Comparison of ENCODE assay signal across 19 mouse cellular contexts in genomic region chr2:45629616-45630015, GRCm38 (mm10).
DNase-seq lines count a peak whose midpoint lies in the region; ATAC-seq and TF ChIP-seq lines count a peak whose summit lies in the region.
"Had no signal": no experiment of that assay in that cellular context is flagged by ENCODE, and none has a peak within 500 bp of the region (broad histone marks: within the 10 kb centered on the region; RNA-seq: fewer than 3 reads in every experiment).

No protein-coding gene starts in this region.

- no peaks in the 10 kb centered on the region for H3K27me3 ChIP-seq in forebrain, embryonic 14.5 days (replicated peaks; ENCODE audit: control insufficient read depth, insufficient read depth, low read length)
- no peaks in the 10 kb centered on the region for H3K27me3 ChIP-seq in forebrain, embryonic 12.5 days
- H3K27me3 ChIP-seq in midbrain, embryonic 14.5 days (ENCODE audit: control insufficient read depth, insufficient read depth, low read length), result no peaks in the 10 kb centered on the region
- H3K27me3 ChIP-seq in midbrain, embryonic 13.5 days, result no peaks in the 10 kb centered on the region
- H3K27me3 ChIP-seq in hindbrain, embryonic 13.5 days, result no peaks in the 10 kb centered on the region
- H3K27me3 ChIP-seq: embryonic facial prominence, embryonic 13.5 days; forebrain, embryonic 15.5 days; heart, embryonic 13.5 days had no signal

- H3K9ac ChIP-seq in forebrain, embryonic 14.5 days (ENCODE audit: low read length), result no peak overlapping the region
- no peak overlapping the region for H3K9ac ChIP-seq in forebrain, embryonic 12.5 days
- H3K9ac ChIP-seq in midbrain, embryonic 14.5 days (replicated peaks; ENCODE audit: low read length), result no peak overlapping the region
- H3K9ac ChIP-seq in midbrain, embryonic 13.5 days (replicated peaks), result no peak overlapping the region
- no peak overlapping the region for H3K9ac ChIP-seq in hindbrain, embryonic 13.5 days
- H3K9ac ChIP-seq: embryonic facial prominence, embryonic 13.5 days; forebrain, embryonic 15.5 days; heart, embryonic 13.5 days had no signal

- no peaks in the 10 kb centered on the region for H3K4me1 ChIP-seq in forebrain, embryonic 14.5 days (ENCODE audit: control insufficient read depth, insufficient read depth, low read length)
- peaks cover 3% of the 10 kb centered on the region; the same call in 1 of the 2 replicates for H3K4me1 ChIP-seq in forebrain, embryonic 12.5 days
- H3K4me1 ChIP-seq in midbrain, embryonic 14.5 days (ENCODE audit: control insufficient read depth, insufficient read depth, low read length), result no peaks in the 10 kb centered on the region
- no peaks in the 10 kb centered on the region for H3K4me1 ChIP-seq in midbrain, embryonic 13.5 days (replicated peaks)
- no peaks in the 10 kb centered on the region for H3K4me1 ChIP-seq in hindbrain, embryonic 13.5 days (replicated peaks)
- H3K4me1 ChIP-seq: embryonic facial prominence, embryonic 13.5 days; forebrain, embryonic 15.5 days; heart, embryonic 13.5 days had no signal

- no peak for TF ChIP-seq POLR2A in brain, embryonic 14.5 days (IDR thresholded peaks at IDR 0.05; ENCODE audit: borderline replicate concordance, extremely low read depth, insufficient read depth, insufficient read length, poor library complexity, severe bottlenecking)

- 40% methylated on average over 3 of the region's 3 CpGs for WGBS in forebrain, embryonic 14.5 days
- WGBS in forebrain, embryonic 12.5 days, result 58% methylated on average over 3 of the region's 3 CpGs
- WGBS in midbrain, embryonic 14.5 days, result 66% methylated on average over 3 of the region's 3 CpGs
- 68% methylated on average over 3 of the region's 3 CpGs for WGBS in midbrain, embryonic 13.5 days
- WGBS in hindbrain, embryonic 13.5 days, result 68% methylated on average over 3 of the region's 3 CpGs

- peak; percentile 11 for DNase-seq in forebrain, embryonic 14.5 days (ENCODE audit: low spot score)
- DNase-seq in midbrain, embryonic 14.5 days, result peak; percentile 29
- peak; percentile 45 for DNase-seq in MN1 (ENCODE audit: low spot score)
- DNase-seq in brain, embryonic 14.5 days (ENCODE audit: low read depth), result peak; percentile 55
- DNase-seq: adrenal gland, adult 8-10 months; adrenal gland, postnatal 36 days; cerebellum, adult 11 months; cerebellum, adult 8-10 months; cerebellum, postnatal 14 days; gastrocnemius, postnatal 36 days; heart, postnatal 36 days had no signal

- no peak for TF ChIP-seq CTCF in brain, embryonic 14.5 days (IDR thresholded peaks at IDR 0.05; ENCODE audit: borderline replicate concordance, extremely low read depth, insufficient read depth, insufficient read length)

- no peak for ATAC-seq in forebrain, embryonic 14.5 days
- ATAC-seq in forebrain, embryonic 12.5 days (ENCODE audit: low FRiP score), result no peak
- ATAC-seq in midbrain, embryonic 14.5 days (ENCODE audit: low FRiP score, low TSS enrichment), result no peak
- ATAC-seq in midbrain, embryonic 13.5 days, result no peak
- ATAC-seq in hindbrain, embryonic 13.5 days (ENCODE audit: low FRiP score), result no peak
- ATAC-seq: forebrain, embryonic 15.5 days; hindbrain, embryonic 16.5 days; inflammation-experienced regulatory T-cells, adult 6 months had no signal

- H3K4me3 ChIP-seq in forebrain, embryonic 14.5 days (ENCODE audit: low read depth, low read length), result no peak overlapping the region
- no peak overlapping the region for H3K4me3 ChIP-seq in forebrain, embryonic 12.5 days (replicated peaks)
- H3K4me3 ChIP-seq in midbrain, embryonic 14.5 days (replicated peaks; ENCODE audit: low read depth, low read length), result no peak overlapping the region
- no peak overlapping the region for H3K4me3 ChIP-seq in midbrain, embryonic 13.5 days (replicated peaks)
- no peak overlapping the region for H3K4me3 ChIP-seq in hindbrain, embryonic 13.5 days
- H3K4me3 ChIP-seq: embryonic facial prominence, embryonic 13.5 days; forebrain, embryonic 15.5 days; heart, embryonic 13.5 days had no signal

- H3K4me2 ChIP-seq in forebrain, embryonic 14.5 days (ENCODE audit: low read length), result no peak overlapping the region
- no peak overlapping the region for H3K4me2 ChIP-seq in forebrain, embryonic 12.5 days
- H3K4me2 ChIP-seq in midbrain, embryonic 14.5 days (ENCODE audit: low read length), result no peak overlapping the region
- no peak overlapping the region for H3K4me2 ChIP-seq in midbrain, embryonic 13.5 days (replicated peaks)
- no peak overlapping the region for H3K4me2 ChIP-seq in hindbrain, embryonic 13.5 days
- H3K4me2 ChIP-seq: embryonic facial prominence, embryonic 13.5 days; forebrain, embryonic 15.5 days; heart, embryonic 13.5 days had no signal

- H3K9me3 ChIP-seq in forebrain, embryonic 14.5 days (replicated peaks; ENCODE audit: control insufficient read depth, low read length), result no peaks in the 10 kb centered on the region
- H3K9me3 ChIP-seq in forebrain, embryonic 12.5 days, result 0 out of 2 replicates have a peak, but pooled peaks cover 2% of the 10 kb centered on the region
- no peaks in the 10 kb centered on the region for H3K9me3 ChIP-seq in midbrain, embryonic 14.5 days (ENCODE audit: control insufficient read depth, low read length)
- no peaks in the 10 kb centered on the region for H3K9me3 ChIP-seq in midbrain, embryonic 13.5 days
- H3K9me3 ChIP-seq in hindbrain, embryonic 13.5 days, result no peaks in the 10 kb centered on the region
- H3K9me3 ChIP-seq: embryonic facial prominence, embryonic 13.5 days; forebrain, embryonic 15.5 days; heart, embryonic 13.5 days had no signal

- H3K36me3 ChIP-seq in forebrain, embryonic 14.5 days (ENCODE audit: control insufficient read depth, insufficient read depth, low read length), result no peaks in the 10 kb centered on the region
- H3K36me3 ChIP-seq in forebrain, embryonic 12.5 days (replicated peaks), result no peaks in the 10 kb centered on the region
- H3K36me3 ChIP-seq in midbrain, embryonic 14.5 days (ENCODE audit: control insufficient read depth, insufficient read depth, low read length), result no peaks in the 10 kb centered on the region
- H3K36me3 ChIP-seq in midbrain, embryonic 13.5 days, result no peaks in the 10 kb centered on the region
- H3K36me3 ChIP-seq in hindbrain, embryonic 13.5 days, result no peaks in the 10 kb centered on the region
- H3K36me3 ChIP-seq: embryonic facial prominence, embryonic 13.5 days; forebrain, embryonic 15.5 days; heart, embryonic 13.5 days had no signal

- no peak overlapping the region for H3K27ac ChIP-seq in forebrain, embryonic 14.5 days (ENCODE audit: low read depth, low read length)
- no peak overlapping the region for H3K27ac ChIP-seq in forebrain, embryonic 12.5 days
- H3K27ac ChIP-seq in midbrain, embryonic 14.5 days (replicated peaks; ENCODE audit: low read depth, low read length), result no peak overlapping the region
- no peak overlapping the region for H3K27ac ChIP-seq in midbrain, embryonic 13.5 days
- H3K27ac ChIP-seq in hindbrain, embryonic 13.5 days, result no peak overlapping the region
- H3K27ac ChIP-seq: embryonic facial prominence, embryonic 13.5 days; forebrain, embryonic 15.5 days; heart, embryonic 13.5 days had no signal
